ENCODE assay signal across 19 mouse cellular contexts in genomic region chr2:181125726-181126455, GRCm38 (mm10). TPM values are rescaled to one million over a fixed set of nuclear protein-coding genes. Genes with fewer than 3 reads are reported as not detected.
DNase-seq lines count a peak whose midpoint lies in the region; ATAC-seq lines count a peak whose summit lies in the region.
"Had no signal": no experiment of that assay in that cellular context is flagged by ENCODE, and none has a peak within 500 bp of the region (broad histone marks: within the 10 kb centered on the region; RNA-seq: fewer than 3 reads in every experiment).

No protein-coding gene starts in this region.

- intact Hi-C loops in gastrocnemius, postnatal 36 days (cut with DNase I): no loop called here

- H3K4me3 ChIP-seq in kidney, embryonic 14.5 days (ENCODE audit: low read length): no peak overlapping the region
- no peak overlapping the region for H3K4me3 ChIP-seq in embryonic facial prominence, embryonic 10.5 days
- H3K4me3 ChIP-seq: embryonic facial prominence, embryonic 15.5 days; heart, adult 2 months; hindbrain, embryonic 12.5 days; intestine, embryonic 15.5 days; limb, embryonic 13.5 days; midbrain, embryonic 15.5 days; neural tube, embryonic 12.5 days had no signal

- peak; percentile 46 for DNase-seq in kidney, postnatal 10 days
- DNase-seq in 3T3-L1 (ENCODE audit: low read depth, low spot score) (peak; percentile 33), ES-CJ7 (ENCODE audit: low read depth, low spot score) (peak; percentile 56)
- DNase-seq in embryonic facial prominence, embryonic 10.5 days (ENCODE audit: low spot score): peak; percentile 49
- no peak for DNase-seq in gastrocnemius, postnatal 36 days
- no peak for DNase-seq in T-cell, adult 2 months (ENCODE audit: low spot score)
- DNase-seq in cerebellum, adult 18-20 months: no peak
- DNase-seq: cerebellum, postnatal 14 days; heart, adult 2 months; layer of hippocampus, postnatal 36 days; liver, postnatal 0 days; thymus, postnatal 14 days had no signal

- H3K4me1 ChIP-seq in kidney, embryonic 14.5 days (ENCODE audit: control insufficient read depth, insufficient read depth, low read length): no peaks in the 10 kb centered on the region
- peaks cover 1% of the 10 kb centered on the region; the same call in 1 of the 2 replicates for H3K4me1 ChIP-seq in embryonic facial prominence, embryonic 10.5 days
- H3K4me1 ChIP-seq: embryonic facial prominence, embryonic 15.5 days; intestine, embryonic 15.5 days; limb, embryonic 13.5 days had no signal

- H3K27ac ChIP-seq in kidney, embryonic 14.5 days (ENCODE audit: low read depth, low read length): no peak overlapping the region
- H3K27ac ChIP-seq in embryonic facial prominence, embryonic 10.5 days (replicated peaks): no peak overlapping the region
- H3K27ac ChIP-seq: embryonic facial prominence, embryonic 15.5 days; heart, adult 2 months; hindbrain, embryonic 12.5 days; intestine, embryonic 15.5 days; limb, embryonic 13.5 days; midbrain, embryonic 15.5 days; neural tube, embryonic 12.5 days had no signal

- H3K9ac ChIP-seq in kidney, embryonic 14.5 days (ENCODE audit: low read depth, low read length): no peak overlapping the region
- H3K9ac ChIP-seq: embryonic facial prominence, embryonic 15.5 days; hindbrain, embryonic 12.5 days; intestine, embryonic 15.5 days; limb, embryonic 13.5 days; liver, postnatal 0 days; midbrain, embryonic 15.5 days; neural tube, embryonic 12.5 days had no signal

- ATAC-seq in kidney, embryonic 14.5 days (ENCODE audit: low FRiP score, low TSS enrichment): no peak
- ATAC-seq: intestine, embryonic 15.5 days; liver, postnatal 0 days; midbrain, embryonic 15.5 days had no signal

- H3K4me2 ChIP-seq in kidney, embryonic 14.5 days (replicated peaks; ENCODE audit: low read depth, low read length): no peak overlapping the region
- H3K4me2 ChIP-seq: embryonic facial prominence, embryonic 15.5 days; hindbrain, embryonic 12.5 days; intestine, embryonic 15.5 days; limb, embryonic 13.5 days; midbrain, embryonic 15.5 days; neural tube, embryonic 12.5 days had no signal

- 40% methylated on average over 7 of the region's 7 CpGs for WGBS in kidney, embryonic 14.5 days
- 47% methylated on average over 7 of the region's 7 CpGs for WGBS in embryonic facial prominence, embryonic 10.5 days

- H3K36me3 ChIP-seq in kidney, embryonic 14.5 days (ENCODE audit: control insufficient read depth, insufficient read depth, low read length): no peaks in the 10 kb centered on the region
- no peaks in the 10 kb centered on the region for H3K36me3 ChIP-seq in embryonic facial prominence, embryonic 10.5 days (replicated peaks)
- H3K36me3 ChIP-seq: embryonic facial prominence, embryonic 15.5 days; hindbrain, embryonic 12.5 days; intestine, embryonic 15.5 days; limb, embryonic 13.5 days; midbrain, embryonic 15.5 days; neural tube, embryonic 12.5 days had no signal

- H3K9me3 ChIP-seq in kidney, embryonic 14.5 days (ENCODE audit: control insufficient read depth, low read length): no peaks in the 10 kb centered on the region
- H3K9me3 ChIP-seq in embryonic facial prominence, embryonic 10.5 days: no peaks in the 10 kb centered on the region
- H3K9me3 ChIP-seq: embryonic facial prominence, embryonic 15.5 days; hindbrain, embryonic 12.5 days; intestine, embryonic 15.5 days; limb, embryonic 13.5 days; midbrain, embryonic 15.5 days; neural tube, embryonic 12.5 days had no signal

- H3K27me3 ChIP-seq in kidney, embryonic 14.5 days (ENCODE audit: control insufficient read depth, insufficient read depth, low read length): no peaks in the 10 kb centered on the region
- no peaks in the 10 kb centered on the region for H3K27me3 ChIP-seq in embryonic facial prominence, embryonic 10.5 days (replicated peaks; ENCODE audit: low read depth, poor library complexity, severe bottlenecking)
- H3K27me3 ChIP-seq: hindbrain, embryonic 12.5 days; intestine, embryonic 15.5 days; midbrain, embryonic 15.5 days; neural tube, embryonic 12.5 days had no signal

RNA-seq across cellular contexts. Expression of gene Kcnq2, which starts 9.2 kb away (rescaled TPM):
- not detected in 2 replicates for polyA plus RNA-seq in kidney, embryonic 14.5 days (2014; fragmentation: Nextera tagmentation; extraction: Ambion mirVana)
- polyA plus RNA-seq in embryonic facial prominence, embryonic 10.5 days (2016; fragmentation: Nextera tagmentation; extraction: Ambion mirVana): 1.8 and 1.9 TPM in 2 replicates
- not detected for total RNA-seq in gastrocnemius, postnatal 36 days (2021)
- polyA plus RNA-seq: liver, postnatal 0 days had no signal

RNA-seq across cellular contexts. Expression of gene Eef1a2, which starts 30.9 kb away (rescaled TPM):
- not detected in 2 replicates for polyA plus RNA-seq in kidney, embryonic 14.5 days (2014; fragmentation: Nextera tagmentation; extraction: Ambion mirVana)
- polyA plus RNA-seq in embryonic facial prominence, embryonic 10.5 days (2016; fragmentation: Nextera tagmentation; extraction: Ambion mirVana): 0.11 TPM in 1 of 2 replicates, not detected in the other
- 1,000 to 10,000 TPM; 2,073 to 2,141 TPM for total RNA-seq in gastrocnemius, postnatal 36 days (2021)
- polyA plus RNA-seq: limb, embryonic 13.5 days; liver, postnatal 0 days had no signal

Comparison
In these comparisons a context has a peak if more than half of its experiments do, and no peak if none do; other contexts are left out.
1. DNase-seq: peak in kidney, postnatal 10 days (single experiment), 3T3-L1 (single experiment), ES-CJ7 (single experiment) and embryonic facial prominence, embryonic 10.5 days (single experiment); none in gastrocnemius, postnatal 36 days (0 of 2), T-cell, adult 2 months (single experiment) and cerebellum, adult 18-20 months (0 of 2).